Mouse (Mus musculus) embryonic facial prominence, embryonic 10.5 days (tissue): ENCODE results near the gene Isg20l2. TPM values are rescaled to one million over a fixed set of nuclear protein-coding genes. Genes with fewer than 3 reads are reported as not detected.

ENCODE experiments used
- DNase-seq: peaks from one replicate; pipeline ENCODE4 v3.0.0-alpha.2; 2017; ENCODE audit warnings: low spot score
- H3K27ac ChIP-seq: fragments of 300-500 bp; sonication (generic); replicated peaks from 2 replicates; pipeline ENCODE4 v1.5.1; 2016; ENCODE audit warnings: mild to moderate bottlenecking
- H3K27me3 ChIP-seq: fragments of 300-500 bp; sonication (generic); replicated peaks from 2 replicates; pipeline ENCODE4 v1.6.1; 2016; ENCODE audit warnings: low read depth, mild to moderate bottlenecking; ENCODE audit not compliant: poor library complexity, severe bottlenecking
- H3K36me3 ChIP-seq: fragments of 300-500 bp; sonication (generic); replicated peaks from 2 replicates; pipeline ENCODE4 v1.6.1; 2016; ENCODE audit warnings: mild to moderate bottlenecking, moderate library complexity
- H3K4me1 ChIP-seq: fragments of 300-500 bp; sonication (generic); 2 replicates; pipeline ENCODE4 v1.6.1; 2016
- H3K4me3 ChIP-seq: fragments of 300-500 bp; sonication (generic); 2 replicates; pipeline ENCODE4 v1.5.1; 2016; ENCODE audit warnings: mild to moderate bottlenecking, moderate library complexity
- H3K9me3 ChIP-seq: fragments of 300-500 bp; sonication (generic); 2 replicates; pipeline ENCODE4 v1.6.1; 2016; ENCODE audit warnings: mild to moderate bottlenecking
- WGBS: fragments of 180-500 bp; shearing (Covaris S2); methylation state at CpG from one replicate; pipeline ENCODE4 v1.1.7; 2016; 5-methylcytosine and 5-hydroxymethylcytosine counted together
- polyA plus RNA-seq: library from polyadenylated mRNA; unstranded; fragments of >200 nt; fragmentation: Nextera tagmentation; extraction: Ambion mirVana; gene quantifications from 2 replicates; pipeline ENCODE4 v1.2.1, GENCODE M21; 2016

The Isg20l2 gene
- polyA plus RNA-seq, 1 experiment from 2014 or later = 81.3 TPM

- 92% methylated on average over 1 of the region's 1 CpGs for WGBS
- Histone ChIP-seq H3K27ac (no peak overlapping the region), H3K36me3 (peaks cover 63% of the 10 kb centered on the region), H3K27me3 (no peaks in the 10 kb centered on the region), H3K9me3 (no peaks in the 10 kb centered on the region), H3K4me3 (peak overlapping the region; percentile 66; the same call in 1 of the 2 replicates), H3K4me1 (peaks cover 10% of the 10 kb centered on the region)
- no peak for DNase-seq
These were observed 11.6 kb upstream of the Isg20l2 start for GRCm38 (mm10) chr3:87918551-87918950.

- H3K27ac ChIP-seq = peak within 1 kb of the TSS; percentile 84
- H3K27me3 ChIP-seq = no peaks in the 10 kb centered on the region
- WGBS = under 1% methylated on average over 30 of the region's 30 CpGs
- H3K36me3 ChIP-seq = peaks cover 63% of the 10 kb centered on the region
- peaks cover 10% of the 10 kb centered on the region for H3K4me1 ChIP-seq
- peak within 1 kb of the TSS; percentile 66 for H3K4me3 ChIP-seq
- no peaks in the 10 kb centered on the region for H3K9me3 ChIP-seq
- peak; percentile 81 for DNase-seq
These were observed 10.6 kb upstream of the Isg20l2 start, which contains the start of gene Mrpl24 for GRCm38 (mm10) chr3:87919336-87920108. Mrpl24 (plus strand) TSS chr3:87919506.

GRCm38 (mm10) chr3:87920270-87920943, 9.7 kb upstream of the Isg20l2 start:
- 67% methylated on average over 9 of the region's 9 CpGs for WGBS
- H3K4me1 ChIP-seq = peaks cover 10% of the 10 kb centered on the region
- DNase-seq = no peak

GRCm38 (mm10) chr3:87924996-87925395, 5.1 kb upstream of the Isg20l2 start:
- no peak for DNase-seq
- Histone ChIP-seq H3K36me3 (peaks cover 65% of the 10 kb centered on the region), H3K4me3 (no peak overlapping the region), H3K4me1 (peaks cover 19% of the 10 kb centered on the region), H3K27ac (no peak overlapping the region), H3K27me3 (no peaks in the 10 kb centered on the region), H3K9me3 (no peaks in the 10 kb centered on the region)
- 90% methylated on average over 7 of the region's 7 CpGs for WGBS

More at GRCm38 (mm10) chr3:87920270-87920943, 9.7 kb upstream of the Isg20l2 start:
- Histone ChIP-seq H3K27ac (0 out of 2 replicates have a peak overlapping the region, but pooled peaks have one; percentile 84), H3K4me3 (peak overlapping the region; percentile 66), H3K36me3 (peaks cover 63% of the 10 kb centered on the region), H3K27me3 (no peaks in the 10 kb centered on the region), H3K9me3 (no peaks in the 10 kb centered on the region)

GRCm38 (mm10) chr3:87927452-87927851, 2.7 kb upstream of the Isg20l2 start:
- Histone ChIP-seq H3K9me3 (no peaks in the 10 kb centered on the region), H3K27ac (no peak overlapping the region), H3K27me3 (no peaks in the 10 kb centered on the region), H3K4me1 (peaks cover 32% of the 10 kb centered on the region), H3K4me3 (no peak overlapping the region), H3K36me3 (peaks cover 69% of the 10 kb centered on the region)
- no peak for DNase-seq
- 95% methylated on average over 5 of the region's 5 CpGs for WGBS

GRCm38 (mm10) chr3:87929341-87930077, 605 bp upstream of the Isg20l2 start:
- Histone ChIP-seq H3K4me3 (peak overlapping the region; percentile 96), H3K27me3 (no peaks in the 10 kb centered on the region), H3K9me3 (no peaks in the 10 kb centered on the region), H3K36me3 (peaks cover 69% of the 10 kb centered on the region), H3K27ac (peak overlapping the region; percentile 95), H3K4me1 (peaks cover 37% of the 10 kb centered on the region)
- 9% methylated on average over 26 of the region's 26 CpGs for WGBS
- no peak for DNase-seq

- no peaks in the 10 kb centered on the region for H3K27me3 ChIP-seq
- peaks cover 39% of the 10 kb centered on the region for H3K4me1 ChIP-seq
- no peak overlapping the region for H3K4me3 ChIP-seq
- H3K9me3 ChIP-seq = no peaks in the 10 kb centered on the region
- no peak overlapping the region for H3K27ac ChIP-seq
- WGBS = 84% methylated on average over 5 of the region's 5 CpGs
- H3K36me3 ChIP-seq = peaks cover 80% of the 10 kb centered on the region
- DNase-seq = no peak
These were observed 3.9 kb downstream of the Isg20l2 start for GRCm38 (mm10) chr3:87934026-87934425.

GRCm38 (mm10) chr3:87934501-87934900, 4.4 kb downstream of the Isg20l2 start:
- 75% methylated on average over 4 of the region's 4 CpGs for WGBS
- H3K27ac ChIP-seq = no peak overlapping the region
- 0 out of 2 replicates have a peak overlapping the region, but pooled peaks have one; percentile 3 for H3K4me3 ChIP-seq
- H3K9me3 ChIP-seq = no peaks in the 10 kb centered on the region
- no peak for DNase-seq
- H3K27me3 ChIP-seq = no peaks in the 10 kb centered on the region
- H3K4me1 ChIP-seq = peaks cover 35% of the 10 kb centered on the region
- peaks cover 84% of the 10 kb centered on the region for H3K36me3 ChIP-seq

GRCm38 (mm10) chr3:87935201-87935600, 5.1 kb downstream of the Isg20l2 start:
- Histone ChIP-seq H3K27ac (no peak overlapping the region), H3K9me3 (no peaks in the 10 kb centered on the region), H3K4me1 (peaks cover 31% of the 10 kb centered on the region), H3K36me3 (peaks cover 91% of the 10 kb centered on the region), H3K27me3 (no peaks in the 10 kb centered on the region), H3K4me3 (no peak overlapping the region)
- WGBS = 80% methylated on average over 4 of the region's 4 CpGs
- DNase-seq = no peak

GRCm38 (mm10) chr3:87935776-87936175, 5.7 kb downstream of the Isg20l2 start:
- H3K9me3 ChIP-seq = no peaks in the 10 kb centered on the region
- peaks cover 97% of the 10 kb centered on the region for H3K36me3 ChIP-seq
- peaks cover 29% of the 10 kb centered on the region for H3K4me1 ChIP-seq
- 97% methylated on average over 2 of the region's 2 CpGs for WGBS
- DNase-seq = peak; percentile 89
- H3K27ac ChIP-seq = peak overlapping the region; percentile 31; the same call in 1 of the 2 replicates
- no peak overlapping the region for H3K4me3 ChIP-seq
- H3K27me3 ChIP-seq = no peaks in the 10 kb centered on the region

GRCm38 (mm10) chr3:87940611-87941010, 10.5 kb downstream of the Isg20l2 start:
- Histone ChIP-seq H3K4me1 (peaks cover 22% of the 10 kb centered on the region), H3K27me3 (no peaks in the 10 kb centered on the region), H3K36me3 (peaks cover 89% of the 10 kb centered on the region), H3K27ac (no peak overlapping the region), H3K4me3 (no peak overlapping the region), H3K9me3 (no peaks in the 10 kb centered on the region)
- 74% methylated on average over 5 of the region's 5 CpGs for WGBS
- no peak for DNase-seq

GRCm38 (mm10) chr3:87942471-87942870, 12.4 kb downstream of the Isg20l2 start:
- Histone ChIP-seq H3K36me3 (peaks cover 71% of the 10 kb centered on the region), H3K4me3 (no peak overlapping the region), H3K4me1 (peaks cover 35% of the 10 kb centered on the region), H3K27me3 (no peaks in the 10 kb centered on the region), H3K9me3 (no peaks in the 10 kb centered on the region), H3K27ac (no peak overlapping the region)
- DNase-seq = no peak
- 92% methylated on average over 2 of the region's 2 CpGs for WGBS
